Mouse (Mus musculus): ENCODE data around the gene Col6a3.

Col6a3 gene

DNA sequence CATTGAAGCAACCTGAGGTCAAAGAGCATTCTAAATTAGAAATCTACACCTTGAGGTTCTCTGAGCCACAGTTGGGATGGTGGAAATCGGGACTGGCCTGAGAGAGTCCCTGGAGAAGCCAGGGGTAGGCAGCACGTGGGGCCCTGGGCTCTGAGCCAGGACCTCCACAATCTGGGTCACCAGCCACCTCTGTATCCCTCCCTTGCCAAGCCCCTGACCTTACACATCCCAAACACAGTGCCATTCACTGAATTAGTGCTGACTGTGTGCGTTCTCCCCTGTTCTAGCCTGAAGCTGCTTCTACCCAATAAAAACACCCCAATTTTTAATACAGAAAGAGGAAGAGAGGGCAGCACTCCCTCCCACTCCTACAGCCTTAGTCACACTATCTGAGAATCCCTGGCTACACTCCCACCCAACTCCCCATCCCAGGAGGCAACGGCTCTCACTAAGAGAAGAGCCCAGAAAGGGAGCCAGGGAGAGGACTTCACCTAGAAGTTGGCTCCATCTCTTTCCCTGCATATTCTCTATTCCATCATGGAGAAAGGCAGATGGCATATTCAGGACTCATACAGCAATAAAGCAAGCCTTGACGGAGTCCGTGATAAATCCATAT lies 46.4 kb downstream of the Col6a3 start:
- DNase-seq (ENCODE audit: low read depth), result no peak

DNA sequence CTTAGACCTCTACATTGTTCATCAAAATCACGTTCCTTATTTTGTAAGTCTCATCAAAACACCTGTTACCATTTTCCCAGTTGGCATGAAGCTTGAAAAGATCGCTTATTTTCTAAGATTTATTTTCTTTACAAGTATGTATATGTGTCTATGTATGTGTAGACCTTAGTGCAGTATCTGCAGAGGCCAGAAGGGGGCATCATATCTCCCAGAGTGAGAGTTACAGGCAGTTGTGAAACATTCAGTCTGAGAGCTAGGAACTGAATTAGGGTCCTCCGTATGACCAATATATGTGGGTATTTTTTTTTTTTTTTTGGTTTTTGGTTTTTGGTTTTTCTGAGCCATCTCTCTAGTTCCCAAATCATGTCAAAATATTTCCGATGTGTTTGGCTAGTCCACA lies 50.4 kb downstream of the Col6a3 start:
- DNase-seq (ENCODE audit: low read depth), result no peak

DNA sequence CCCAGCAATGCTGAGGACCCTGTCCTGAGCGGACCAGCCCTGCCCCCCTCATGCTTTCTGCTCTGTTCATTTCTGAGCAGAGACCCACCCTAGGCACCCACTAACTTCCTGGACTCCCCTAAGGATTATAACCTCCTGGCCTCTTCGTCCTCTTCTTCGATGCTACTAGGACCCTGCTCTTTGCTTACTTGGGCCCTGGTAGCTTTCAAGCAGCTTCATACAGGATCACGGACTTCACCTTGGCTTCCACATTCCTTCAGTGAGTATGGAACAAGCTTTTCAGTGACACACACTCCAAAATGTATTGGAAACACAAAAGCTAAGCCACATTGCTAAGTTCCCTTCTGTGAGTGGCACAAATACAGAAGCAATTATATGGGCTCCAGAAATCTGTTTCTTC lies 52.8 kb downstream of the Col6a3 start:
- DNase-seq (ENCODE audit: low read depth), result no peak

DNA sequence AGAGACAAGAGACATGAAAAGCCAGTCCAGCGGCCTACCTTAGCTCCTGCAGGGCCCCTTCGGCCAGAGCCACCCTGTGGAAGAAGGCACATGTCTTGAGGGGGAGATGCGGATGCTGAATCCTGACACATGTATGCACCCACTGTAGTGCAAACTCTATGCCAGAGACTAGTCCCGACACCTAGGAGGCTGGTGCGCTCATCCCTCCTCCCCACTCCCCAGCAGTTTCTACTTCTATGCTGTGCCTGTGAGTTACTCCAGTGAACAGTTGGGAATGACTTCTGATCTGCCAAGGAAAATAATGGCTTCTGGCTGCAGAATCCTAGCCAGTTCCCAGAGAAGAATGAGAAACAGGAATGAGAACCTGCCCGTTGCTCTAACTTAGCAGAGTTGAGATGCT lies 54.3 kb downstream of the Col6a3 start:
- DNase-seq (ENCODE audit: low read depth), result no peak

DNA sequence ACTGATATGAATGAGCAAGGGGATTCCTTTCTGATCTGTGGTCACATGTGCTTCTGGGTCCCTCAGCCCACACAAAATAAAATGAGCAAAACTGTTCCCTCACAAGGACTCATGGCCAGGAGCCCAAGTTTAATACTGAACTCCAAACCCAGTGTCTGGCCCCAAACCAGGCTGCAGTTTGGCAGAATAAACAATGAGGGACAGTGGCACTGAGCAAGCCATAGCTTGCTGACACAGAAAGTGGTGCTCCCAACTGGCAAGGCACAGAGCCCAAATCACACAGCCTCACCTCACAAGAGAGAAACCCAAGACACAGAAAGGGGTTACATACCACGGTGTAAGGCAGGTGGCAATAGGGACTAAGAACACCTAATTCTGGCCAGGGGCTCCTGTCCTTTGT lies 63.3 kb downstream of the Col6a3 start:
- no peak for DNase-seq (ENCODE audit: low read depth)

DNA sequence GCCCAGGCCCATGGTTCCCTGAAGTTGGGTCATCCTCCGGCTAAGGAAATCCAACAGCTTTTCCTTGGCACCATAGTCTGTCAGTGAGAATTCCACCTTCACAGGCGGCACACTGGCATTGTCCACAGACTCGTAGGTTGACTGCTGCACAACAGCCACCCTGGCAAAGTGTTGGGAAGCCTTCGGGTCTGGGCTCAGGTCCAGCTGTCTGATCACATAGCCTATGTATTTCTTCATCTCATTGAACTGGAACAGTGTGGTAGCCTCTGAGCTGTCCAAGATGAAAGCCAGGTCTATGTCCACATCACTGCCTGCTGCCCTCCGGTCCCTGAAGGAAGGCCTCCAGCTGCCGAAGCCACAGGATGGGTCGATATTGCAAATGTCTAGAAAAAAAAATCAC lies 64.7 kb downstream of the Col6a3 start:
- no peak for DNase-seq (ENCODE audit: low read depth)

DNA sequence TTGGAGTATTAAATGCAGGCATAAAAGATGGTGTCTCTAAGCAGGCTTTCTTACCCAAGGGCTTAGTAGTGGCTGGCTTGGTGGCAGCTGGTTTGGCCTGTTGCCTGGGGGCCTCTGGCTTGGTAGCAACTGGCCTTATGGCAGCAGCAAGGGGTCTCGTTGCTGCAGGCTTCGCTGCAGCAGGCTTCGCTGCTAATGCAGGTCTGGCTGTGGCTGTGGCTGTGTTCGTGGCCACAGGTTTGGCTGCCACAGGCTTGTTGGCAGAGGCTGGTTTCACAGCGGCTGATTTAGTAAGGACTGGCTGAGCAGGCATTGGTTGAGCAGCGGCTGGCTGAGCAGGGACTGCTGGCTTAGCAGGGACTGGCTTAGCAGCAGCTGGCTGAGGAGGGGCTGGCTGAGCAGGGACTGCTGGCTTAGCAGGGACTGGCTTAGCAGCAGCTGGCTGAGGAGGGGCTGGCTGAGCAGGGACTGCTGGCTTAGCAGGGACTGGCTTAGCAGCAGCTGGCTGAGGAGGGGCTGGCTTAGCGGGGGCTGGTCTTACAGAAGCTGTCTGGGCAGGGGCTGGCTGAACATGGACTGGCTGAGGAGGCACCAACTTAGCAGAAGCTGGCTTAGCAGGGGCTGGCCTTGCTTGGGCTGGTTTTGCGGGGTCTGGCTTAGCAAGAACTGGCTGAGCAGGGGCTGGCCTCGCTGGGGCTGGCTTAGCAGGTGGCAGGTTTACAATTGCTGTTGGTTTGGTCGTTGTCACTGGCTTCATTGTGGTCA lies 68.1 kb downstream of the Col6a3 start:
- DNase-seq (ENCODE audit: low read depth), result no peak

DNA sequence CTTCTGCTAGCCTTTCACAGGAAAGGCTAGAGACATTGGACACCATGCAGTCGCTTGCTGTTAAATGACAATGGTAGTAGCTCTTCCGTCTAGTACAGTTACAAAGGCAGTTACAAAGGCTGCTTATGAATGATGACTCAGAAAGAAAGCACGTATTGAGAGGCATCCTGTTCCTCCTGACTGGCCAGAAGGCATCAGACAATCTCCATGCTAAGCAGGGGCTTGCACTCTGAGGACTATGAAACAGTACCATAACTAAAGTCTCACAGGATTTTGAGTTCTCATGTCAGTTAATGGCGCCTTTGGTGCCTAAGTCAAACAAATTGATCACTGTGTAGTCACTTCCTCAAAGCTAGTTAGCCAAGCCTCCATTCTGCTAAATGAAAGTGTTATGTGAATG lies 72.6 kb downstream of the Col6a3 start:
- DNase-seq (ENCODE audit: low read depth), result no peak

DNA sequence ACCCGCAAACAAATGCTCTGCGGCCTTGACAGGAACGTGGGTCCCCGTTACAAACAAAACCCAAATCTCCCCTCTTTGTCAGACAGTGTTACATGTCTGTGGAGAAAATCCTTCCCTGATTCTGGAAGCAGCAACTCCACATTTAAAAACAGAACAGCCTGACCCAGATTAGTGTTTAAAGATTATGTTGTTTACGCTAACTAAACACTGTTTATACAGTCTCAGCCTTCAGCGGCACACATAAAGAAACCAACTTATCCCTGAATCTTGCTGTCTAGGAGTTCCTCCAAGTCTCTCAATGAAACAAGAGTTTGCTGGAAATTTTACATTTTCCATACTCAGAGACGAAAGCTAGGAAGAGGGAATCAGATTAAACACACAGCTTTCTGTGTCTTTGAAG lies 73.7 kb downstream of the Col6a3 start:
- DNase-seq (ENCODE audit: low read depth), result no peak

DNA sequence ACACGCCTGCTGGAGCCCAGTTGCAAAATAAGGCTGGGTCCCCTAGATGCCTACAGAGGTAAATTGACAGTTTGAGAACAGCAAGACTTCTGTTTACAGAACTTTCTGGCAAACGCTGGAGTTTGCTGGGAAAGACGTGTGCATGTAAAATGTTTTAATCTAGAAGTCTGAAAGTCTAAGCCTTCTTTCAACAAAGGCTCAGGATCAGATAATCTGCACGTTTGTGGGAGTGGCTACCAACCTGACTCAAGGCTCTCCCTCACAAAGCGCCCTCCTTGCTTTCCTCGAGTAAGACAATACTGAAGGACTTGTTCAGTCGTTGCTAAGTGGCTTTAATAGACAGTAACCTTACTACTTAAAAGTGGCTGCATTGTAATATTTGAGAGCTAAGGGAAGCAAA lies 74.5 kb downstream of the Col6a3 start:
- no peak for DNase-seq (ENCODE audit: low read depth)

DNA sequence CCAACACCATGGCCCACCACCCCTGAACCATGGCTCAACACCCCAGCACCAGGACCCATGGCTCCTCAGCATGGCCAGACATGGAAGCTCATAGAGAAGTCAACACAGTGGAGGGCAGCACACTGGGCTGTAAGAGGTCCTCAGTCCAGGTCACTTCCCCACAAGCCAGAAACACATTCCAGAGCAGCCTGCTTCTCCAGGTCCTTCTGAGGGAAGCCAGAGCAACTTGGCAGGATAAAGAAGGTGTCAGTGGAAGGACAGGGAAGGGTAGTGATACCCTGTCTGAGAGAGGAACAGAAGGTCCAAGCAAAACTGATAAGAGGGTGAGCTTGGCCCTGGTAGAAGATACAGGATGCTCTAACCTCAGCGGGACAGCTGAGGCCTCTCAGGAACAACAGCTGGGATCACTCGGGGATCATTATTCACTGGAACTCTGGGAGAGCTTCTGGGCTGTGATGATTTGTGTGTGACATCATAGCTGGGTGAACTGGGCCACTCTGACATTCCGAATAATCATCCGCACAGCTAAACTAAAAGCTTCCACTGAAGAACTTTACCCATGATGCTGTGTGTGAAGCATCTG lies 85.6 kb downstream of the Col6a3 start:
- no peak for DNase-seq (ENCODE audit: low read depth)

DNA sequence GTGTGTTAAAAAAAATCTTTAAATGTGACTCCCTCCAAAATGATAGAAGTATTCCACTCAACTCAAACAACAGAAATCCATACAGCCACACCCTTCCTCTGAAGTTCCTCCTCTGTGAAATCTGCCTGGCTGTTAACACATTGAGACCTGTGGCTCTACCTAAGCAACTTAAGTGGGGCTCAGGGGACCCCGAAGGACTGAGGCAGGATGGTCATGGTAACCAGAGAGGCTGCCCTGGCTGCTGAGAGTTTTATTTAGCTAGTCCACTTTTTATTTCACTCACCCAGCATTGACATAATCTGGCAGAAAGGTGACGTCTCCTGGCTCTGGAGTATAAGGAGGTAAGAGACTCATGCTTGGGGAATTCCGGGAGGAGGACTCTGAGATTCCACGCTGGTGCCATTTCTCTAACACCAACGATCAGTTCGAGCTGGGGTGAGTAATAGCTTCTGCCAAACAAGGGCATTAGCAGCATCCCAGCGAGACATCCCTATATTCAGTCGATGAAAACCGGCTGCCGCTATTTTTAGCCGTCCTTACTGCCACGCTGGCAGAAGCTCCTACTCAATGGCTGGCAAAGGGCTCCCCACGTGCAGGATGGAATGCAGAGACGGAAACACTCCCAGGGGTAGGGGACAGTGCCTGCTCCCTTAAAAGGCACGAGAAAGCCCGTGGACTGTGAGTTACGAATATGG lies 89.8 kb downstream of the Col6a3 start:
- no peak for DNase-seq (ENCODE audit: low read depth)

DNA sequence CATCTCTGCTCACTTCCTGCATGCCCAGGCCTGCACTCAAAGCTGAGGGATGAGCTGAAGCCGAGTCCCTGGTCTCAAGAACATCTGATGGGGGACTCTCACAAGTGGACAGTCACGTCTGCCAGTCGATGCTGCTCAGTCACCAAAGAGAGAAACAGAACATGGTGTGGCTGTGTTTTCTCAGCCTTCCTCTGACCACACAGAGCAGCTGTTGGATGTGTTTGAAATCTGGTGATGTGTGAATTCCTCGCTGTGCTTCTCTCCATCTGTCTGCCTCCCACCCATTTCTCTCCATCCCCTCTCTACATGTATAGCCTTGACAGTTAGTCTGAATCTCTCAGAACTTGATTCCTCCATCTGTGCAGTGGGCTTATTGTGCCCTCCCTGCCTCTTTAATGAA lies 92.5 kb downstream of the Col6a3 start:
- no peak for DNase-seq (ENCODE audit: low read depth)

DNA sequence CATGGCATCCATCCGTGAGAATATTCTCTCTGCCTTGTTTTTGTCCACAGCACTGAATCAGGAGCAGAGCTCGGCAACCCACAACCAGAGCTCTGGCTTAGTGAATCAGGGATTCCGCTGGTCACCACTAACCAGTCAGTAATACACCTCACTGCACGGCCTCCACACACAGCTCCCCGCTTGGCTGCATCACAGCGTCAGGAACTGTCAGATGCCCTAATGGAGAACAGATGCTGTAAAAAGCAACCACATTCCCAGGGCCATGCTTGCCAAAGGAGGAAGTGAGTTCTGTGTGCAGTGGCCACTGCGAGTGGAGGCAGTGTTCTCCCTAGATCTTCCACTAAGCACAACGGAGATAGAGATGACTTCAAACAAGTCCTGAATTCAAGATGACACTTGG lies 93.6 kb downstream of the Col6a3 start:
- DNase-seq (ENCODE audit: low read depth), result no peak

DNA sequence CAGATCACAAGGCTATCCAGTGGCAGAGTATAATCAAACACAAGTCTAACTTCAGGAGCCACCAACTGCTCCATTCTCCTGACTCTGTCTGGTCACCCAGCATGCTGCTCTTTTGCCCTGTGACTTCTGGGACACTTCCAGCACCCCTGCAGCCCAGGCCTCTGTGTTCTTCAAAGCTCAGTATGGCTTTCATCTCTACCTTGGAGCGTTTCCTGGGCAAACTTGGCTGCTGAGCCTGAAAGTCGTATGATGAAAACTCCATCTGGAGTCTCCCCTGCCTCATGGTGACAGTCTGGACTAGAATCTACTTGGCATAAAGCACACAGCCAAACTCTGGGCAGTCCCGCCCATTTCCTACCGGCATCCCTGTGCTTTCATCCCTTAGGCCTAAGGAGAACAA lies 95.2 kb downstream of the Col6a3 start:
- DNase-seq (ENCODE audit: low read depth), result no peak

DNA sequence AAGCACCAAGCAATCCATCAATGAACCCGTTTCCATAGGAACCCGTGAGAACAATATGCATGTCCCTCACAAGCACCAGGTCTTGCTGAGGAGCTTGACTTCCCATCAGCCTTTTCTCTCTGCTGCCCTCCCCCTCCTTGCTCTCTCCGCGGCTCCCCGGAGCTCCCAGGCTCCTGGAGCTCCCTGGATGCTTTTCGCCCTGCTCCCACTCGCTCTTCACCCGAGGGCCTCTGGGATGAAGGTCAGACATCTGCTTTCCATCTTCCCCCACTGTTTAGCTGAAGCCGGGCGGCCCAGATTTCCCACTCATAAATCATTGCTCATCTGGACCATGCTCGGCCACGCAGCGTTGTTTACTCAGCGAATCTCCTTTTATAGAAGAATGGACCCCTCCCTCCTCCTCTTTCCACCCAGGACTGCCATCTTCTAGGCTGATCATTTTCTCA lies 99.8 kb downstream of the Col6a3 start:
- DNase-seq (ENCODE audit: low read depth), result no peak

DNA sequence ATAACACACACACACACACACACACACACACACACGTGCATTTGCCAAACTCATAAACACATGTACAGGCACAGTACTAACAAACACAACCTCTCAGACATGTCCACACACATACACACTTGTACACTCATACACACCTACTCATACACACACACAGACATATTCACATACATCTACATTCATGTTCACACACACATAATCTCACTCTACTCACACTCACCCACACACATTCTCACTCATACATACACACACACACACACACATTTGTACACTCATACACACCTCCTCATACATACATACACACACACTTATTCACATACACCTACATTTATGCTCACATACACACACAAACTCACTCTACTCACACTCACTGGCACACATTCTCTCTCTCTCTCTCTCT lies 100.3 kb downstream of the Col6a3 start:
- DNase-seq (ENCODE audit: low read depth), result no peak

DNA sequence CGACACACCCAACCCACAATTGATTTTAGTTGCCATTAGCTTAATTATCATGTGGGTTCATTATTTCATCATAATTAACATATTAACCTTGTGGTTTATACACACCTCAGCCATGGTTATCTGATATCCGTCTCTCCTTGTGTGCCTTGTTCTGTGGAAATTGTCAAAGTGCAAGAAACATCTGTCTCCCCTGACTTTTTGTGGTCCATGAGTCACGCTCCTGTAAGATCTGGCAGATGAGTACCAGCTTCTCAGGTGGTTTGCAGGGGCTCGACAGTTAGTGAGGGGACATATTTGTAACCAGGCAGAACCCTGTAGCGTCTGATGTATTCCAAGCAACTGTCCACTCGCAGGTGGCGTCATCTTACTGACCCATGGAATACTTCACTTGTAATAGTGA lies 101.1 kb downstream of the Col6a3 start:
- no peak for DNase-seq (ENCODE audit: low read depth)

DNA sequence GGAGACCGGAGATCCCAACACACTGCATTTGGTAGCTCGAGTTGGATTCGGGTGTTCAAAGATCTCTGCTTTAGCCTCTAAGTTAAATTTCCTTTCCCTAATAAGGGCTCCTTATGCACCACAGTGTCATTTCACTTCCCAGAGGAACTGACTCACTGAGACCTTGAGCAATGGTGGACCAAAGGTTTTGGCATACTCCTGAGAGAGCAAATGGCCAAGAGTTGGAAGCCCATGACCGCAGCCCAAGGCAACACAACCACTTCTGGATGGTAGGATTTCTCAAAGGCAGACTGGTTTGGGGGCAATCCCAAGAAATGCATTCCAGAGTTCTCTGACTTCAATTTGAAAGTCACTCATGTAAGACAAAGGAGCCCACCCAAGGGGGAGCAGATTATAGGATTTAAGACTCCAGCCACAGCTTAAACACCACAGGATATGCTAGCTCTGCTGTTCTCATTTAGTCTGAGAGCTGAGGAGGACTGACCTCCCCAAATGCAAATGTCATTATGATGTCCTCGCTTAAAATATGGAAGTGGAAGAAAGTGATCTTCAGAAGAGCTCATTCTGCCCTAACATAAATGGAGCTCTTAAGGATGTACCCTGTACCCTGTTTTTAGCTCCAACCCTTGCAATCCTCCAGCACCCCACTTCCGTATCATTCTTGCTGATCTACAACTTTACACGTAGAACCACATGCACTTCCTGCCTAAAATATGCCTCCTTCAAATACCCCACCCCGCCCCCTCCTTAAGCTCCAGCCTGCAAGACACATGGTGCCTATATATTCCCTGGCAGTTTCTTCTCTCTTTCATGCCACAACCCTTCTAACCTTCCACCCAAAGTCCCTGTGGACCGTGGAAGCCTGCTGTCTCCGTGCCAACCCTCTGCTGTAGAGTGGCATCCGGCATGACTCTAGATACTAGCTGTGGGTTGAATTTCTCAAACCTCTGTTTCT lies 103.3 kb downstream of the Col6a3 start:
- DNase-seq (ENCODE audit: low read depth), result peak; percentile 39

DNA sequence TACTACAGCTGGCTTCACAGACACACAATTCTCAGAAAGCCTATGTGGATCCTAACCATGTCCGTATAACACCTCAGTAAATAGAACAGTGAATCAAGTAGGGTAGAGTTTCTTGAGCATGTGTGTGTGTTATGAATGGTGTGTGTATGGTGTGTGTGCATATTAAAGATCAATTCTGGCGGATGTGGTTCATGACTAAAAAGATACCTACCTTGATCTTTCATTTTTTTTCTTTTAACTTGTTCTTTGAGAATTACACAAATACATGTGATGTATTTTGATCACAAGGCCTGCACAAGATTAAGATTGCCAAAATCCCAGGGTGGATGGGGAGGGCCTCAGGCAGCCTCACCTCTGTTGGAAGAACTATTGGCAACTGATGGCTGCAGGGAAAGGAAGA lies 104.9 kb downstream of the Col6a3 start:
- DNase-seq (ENCODE audit: low read depth), result peak; percentile 3

DNA sequence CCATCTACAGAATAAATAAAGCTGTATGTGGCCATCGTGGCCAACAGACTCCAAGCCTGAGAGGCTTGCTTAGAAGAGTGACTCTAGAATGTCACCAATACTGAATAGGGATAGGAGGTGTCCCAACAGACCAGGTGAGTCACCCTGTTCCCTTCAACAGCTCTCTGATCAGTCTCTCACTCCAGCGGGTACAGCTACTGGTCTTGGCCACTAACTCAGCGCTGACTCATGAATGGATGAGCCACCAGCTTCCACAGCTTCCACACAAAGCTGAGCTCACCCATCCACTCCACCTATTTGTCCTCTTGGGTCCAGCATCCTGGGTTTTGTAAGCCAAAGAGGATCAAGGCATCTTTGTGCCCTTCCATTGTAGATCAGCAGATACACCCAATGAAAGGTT lies 114.3 kb downstream of the Col6a3 start:
- DNase-seq (ENCODE audit: low read depth), result no peak

DNA sequence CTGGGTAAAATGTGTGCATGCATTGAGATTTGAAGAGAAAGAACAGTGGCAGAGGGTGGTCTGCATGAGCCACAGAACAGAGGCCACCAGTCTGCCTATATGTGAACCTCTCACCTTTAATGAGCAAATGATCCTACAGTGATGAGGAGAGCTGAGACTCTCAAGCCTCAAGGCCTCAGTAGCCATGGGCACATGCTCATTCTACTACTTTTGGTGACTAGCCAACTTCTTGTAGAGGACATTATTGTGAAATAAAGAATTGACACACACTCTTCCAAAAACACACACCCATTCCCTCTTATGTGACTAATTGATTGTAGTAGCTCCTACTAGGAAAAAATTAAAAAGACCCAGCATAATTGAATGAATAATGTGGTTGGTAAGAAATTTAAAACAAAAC lies 120.0 kb downstream of the Col6a3 start:
- DNase-seq (ENCODE audit: low read depth), result no peak
